Comparison of ENCODE assay signal across 38 mouse cellular contexts in genomic region chr17:18455619-18456140, GRCm38 (mm10). TPM values are rescaled to one million over a fixed set of nuclear protein-coding genes. Genes with fewer than 3 reads are reported as not detected.
"Had no signal": no experiment of that assay in that cellular context is flagged by ENCODE, and none has a peak within 500 bp of the region (broad histone marks: within the 10 kb centered on the region; RNA-seq: fewer than 3 reads in every experiment).

No protein-coding gene starts in this region.

- DNase-seq: cerebellum, adult 9-10 months; cerebellum, adult 9-11 months; cerebellum, postnatal 10 days; cerebellum, postnatal 14 days; cerebellum, postnatal 25 days; cerebellum, postnatal 36 days; embryo, embryonic 11 days; forebrain, postnatal 0 days; gastrocnemius, adult 2 months; gastrocnemius, postnatal 10 days; gastrocnemius, postnatal 14 days; gastrocnemius, postnatal 25 days; gastrocnemius, postnatal 36 days; heart, adult 18-20 months; heart, adult 2 months had no signal

- H3K36me3 ChIP-seq: embryonic facial prominence, embryonic 10.5 days; embryonic facial prominence, embryonic 12.5 days; embryonic facial prominence, embryonic 13.5 days; embryonic facial prominence, embryonic 15.5 days; forebrain, embryonic 10.5 days; forebrain, embryonic 12.5 days; forebrain, embryonic 15.5 days had no signal

- H3K27me3 ChIP-seq: embryonic facial prominence, embryonic 12.5 days; embryonic facial prominence, embryonic 13.5 days; embryonic facial prominence, embryonic 15.5 days; forebrain, embryonic 12.5 days; forebrain, embryonic 13.5 days; forebrain, embryonic 15.5 days had no signal

- H3K4me1 ChIP-seq: embryonic facial prominence, embryonic 10.5 days; embryonic facial prominence, embryonic 12.5 days; embryonic facial prominence, embryonic 13.5 days; embryonic facial prominence, embryonic 15.5 days; forebrain, embryonic 10.5 days; forebrain, embryonic 12.5 days; forebrain, embryonic 13.5 days; forebrain, embryonic 15.5 days had no signal

- H3K4me3 ChIP-seq: embryonic facial prominence, embryonic 10.5 days; embryonic facial prominence, embryonic 12.5 days; embryonic facial prominence, embryonic 13.5 days; embryonic facial prominence, embryonic 15.5 days; erythroblast, embryonic 14.5 days; forebrain, embryonic 10.5 days; forebrain, embryonic 12.5 days; forebrain, embryonic 13.5 days; forebrain, embryonic 15.5 days; gastrocnemius, adult 2 months; heart, adult 2 months had no signal

- H3K4me2 ChIP-seq: embryonic facial prominence, embryonic 12.5 days; embryonic facial prominence, embryonic 13.5 days; embryonic facial prominence, embryonic 15.5 days; forebrain, embryonic 12.5 days; forebrain, embryonic 13.5 days; forebrain, embryonic 15.5 days had no signal

- H3K9ac ChIP-seq: embryonic facial prominence, embryonic 12.5 days; embryonic facial prominence, embryonic 13.5 days; embryonic facial prominence, embryonic 15.5 days; forebrain, embryonic 12.5 days; forebrain, embryonic 13.5 days; forebrain, embryonic 15.5 days; forebrain, postnatal 0 days had no signal

- H3K9me3 ChIP-seq: embryonic facial prominence, embryonic 12.5 days; embryonic facial prominence, embryonic 13.5 days; embryonic facial prominence, embryonic 15.5 days had no signal

- H3K27ac ChIP-seq: embryonic facial prominence, embryonic 10.5 days; embryonic facial prominence, embryonic 12.5 days; embryonic facial prominence, embryonic 13.5 days; embryonic facial prominence, embryonic 15.5 days; forebrain, embryonic 10.5 days; forebrain, embryonic 12.5 days; forebrain, embryonic 13.5 days; forebrain, embryonic 15.5 days; gastrocnemius, adult 2 months; heart, adult 2 months had no signal

- ATAC-seq: forebrain, embryonic 13.5 days; forebrain, embryonic 14.5 days; forebrain, embryonic 15.5 days; forebrain, embryonic 16.5 days; forebrain, postnatal 0 days had no signal

RNA-seq across cellular contexts. Expression of gene Vmn2r95, which starts 31.8 kb away (rescaled TPM):
- total RNA-seq: common myeloid progenitor, adult 5-6 weeks; forebrain, postnatal 0 days; gastrocnemius, adult 18-20 months; gastrocnemius, adult 2 months; gastrocnemius, adult 8-10 months; gastrocnemius, postnatal 10 days; gastrocnemius, postnatal 14 days; gastrocnemius, postnatal 25 days; gastrocnemius, postnatal 36 days; gastrocnemius, postnatal 4 days; granulocyte monocyte progenitor cell, adult 5-6 weeks; heart, adult 18-20 months; heart, adult 2 months; heart, adult 8-10 months had no signal
- polyA plus RNA-seq: cortical plate, adult 2 months; embryonic facial prominence, embryonic 10.5 days; embryonic facial prominence, embryonic 11.5 days; embryonic facial prominence, embryonic 12.5 days; embryonic facial prominence, embryonic 13.5 days; embryonic facial prominence, embryonic 14.5 days; embryonic facial prominence, embryonic 15.5 days; erythroblast, embryonic 14.5 days; forebrain, embryonic 10.5 days; forebrain, embryonic 11.5 days; forebrain, embryonic 12.5 days; forebrain, embryonic 13.5 days; forebrain, embryonic 14.5 days; forebrain, embryonic 15.5 days; forebrain, embryonic 16.5 days; forebrain, postnatal 0 days; frontal cortex, adult 2 months; gonadal fat pad, adult 2 months; heart, adult 2 months had no signal
